Mouse (Mus musculus) myocyte (in vitro differentiated cells): ENCODE data around the gene Smg9.

Experiments
- CEBPB ChIP-seq: IDR thresholded peaks from 2 replicates; pipeline ENCODE4 v1.6.1; 2011; ENCODE audit warnings: mild to moderate bottlenecking, moderate library complexity; ENCODE audit not compliant: poor library complexity, insufficient read depth, severe bottlenecking
- E2F4 ChIP-seq: IDR thresholded peaks from one replicate; pipeline ENCODE4 v1.6.1; 2011; ENCODE audit warnings: mild to moderate bottlenecking, control low read depth, moderate library complexity; ENCODE audit not compliant: insufficient read depth
- MAX ChIP-seq: IDR thresholded peaks from one replicate; pipeline ENCODE4 v1.6.1; 2011; ENCODE audit warnings: low read depth, mild to moderate bottlenecking, control low read depth
- MYOD1 ChIP-seq, 3 experiments: IDR thresholded peaks; one replicate each; pipeline ENCODE4 v1.6.1; 2011; ENCODE audit warnings: control low read depth in 2 of 3, low read depth in 2 of 3, mild to moderate bottlenecking in 2 of 3, moderate library complexity in 1 of 3; ENCODE audit not compliant: insufficient read length in 2 of 3, control insufficient read depth in 1 of 3
- POLR2A ChIP-seq: IDR thresholded peaks from one replicate; pipeline ENCODE4 v1.6.1; 2011; ENCODE audit warnings: low read depth, mild to moderate bottlenecking, control low read depth, moderate library complexity; ENCODE audit not compliant: insufficient read length
- POLR2AphosphoS2 ChIP-seq: IDR thresholded peaks from one replicate; pipeline ENCODE4 v1.6.1; 2011; ENCODE audit warnings: low read depth, control low read depth; ENCODE audit not compliant: insufficient read length
- TCF12 ChIP-seq: IDR thresholded peaks from one replicate; pipeline ENCODE4 v1.6.1; 2011; ENCODE audit warnings: mild to moderate bottlenecking, control low read depth; ENCODE audit not compliant: poor library complexity, insufficient read depth, severe bottlenecking
- TCF3 ChIP-seq: IDR thresholded peaks from one replicate; pipeline ENCODE4 v1.6.1; 2011; ENCODE audit warnings: low read depth, control low read depth; ENCODE audit not compliant: insufficient read length
- USF1 ChIP-seq: IDR thresholded peaks from one replicate; pipeline ENCODE4 v1.6.1; 2011; ENCODE audit warnings: low read depth, mild to moderate bottlenecking, control low read depth, moderate library complexity

DNA sequence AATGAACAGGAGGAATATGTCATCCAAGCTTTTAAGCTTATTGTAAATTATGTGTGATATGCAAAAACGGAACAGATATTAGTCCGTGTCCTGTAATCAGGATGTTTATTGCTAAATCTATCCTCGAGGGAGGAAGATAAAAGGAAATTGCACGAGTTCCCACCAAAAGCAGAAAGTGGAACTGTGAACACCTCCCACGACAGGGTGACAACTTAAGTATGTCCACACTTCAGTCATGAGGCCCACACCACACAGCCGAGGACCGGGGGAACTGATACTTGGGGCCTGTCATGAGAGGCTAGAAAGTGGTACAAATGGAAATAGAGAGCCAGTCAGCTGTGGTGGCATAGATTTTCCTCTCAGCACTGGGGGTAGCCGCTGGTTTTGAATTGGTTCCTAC, 42.9 kb downstream of the Smg9 start:
- no peak for TF ChIP-seq TCF12
- no peak for TF ChIP-seq POLR2A
- no peak for TF ChIP-seq MAX
- no peak for TF ChIP-seq POLR2AphosphoS2
- no peak for TF ChIP-seq USF1
- no peak for TF ChIP-seq E2F4
- no peak for TF ChIP-seq MYOD1 (IDR thresholded peaks at IDR 0.05; ENCODE audit: control insufficient read depth in 1 of 3, insufficient read length in 2 of 3, low read depth in 2 of 3)
- no peak for TF ChIP-seq TCF3
- TF ChIP-seq CEBPB: no peak
